Mouse (Mus musculus): Measurements from ENCODE around the gene Adgrf3.

Gene Adgrf3

GRCm38 (mm10) chr5:30202221-30202620 lies 3.3 kb downstream of the Adgrf3 start:
- DNase-seq (ENCODE audit: low spot score in 2 of 2): no peak

- peak; percentile 29 to 42 for DNase-seq (ENCODE audit: low spot score in 2 of 2)
Measured at GRCm38 (mm10) chr5:30201521-30201920, 4.0 kb downstream of the Adgrf3 start.

GRCm38 (mm10) chr5:30198257-30198656 lies 7.3 kb downstream of the Adgrf3 start:
- DNase-seq (ENCODE audit: low spot score in 2 of 2): no peak

- DNase-seq (ENCODE audit: low spot score in 2 of 2): no peak
Measured at GRCm38 (mm10) chr5:30195340-30195739, 10.2 kb downstream of the Adgrf3 start.

- no peak for DNase-seq (ENCODE audit: low spot score in 2 of 2)
Measured at GRCm38 (mm10) chr5:30192452-30192851, 13.1 kb downstream of the Adgrf3 start.

- no peak for DNase-seq (ENCODE audit: low spot score in 2 of 2)
Measured at GRCm38 (mm10) chr5:30187687-30188485, 17.6 kb downstream of the Adgrf3 start.

GRCm38 (mm10) chr5:30175811-30176210 lies 29.7 kb downstream of the Adgrf3 start:
- no peak for DNase-seq (ENCODE audit: low spot score in 2 of 2)

GRCm38 (mm10) chr5:30172931-30173692 lies 32.4 kb downstream of the Adgrf3 start:
- no peak for DNase-seq (ENCODE audit: low spot score in 2 of 2)

- DNase-seq (ENCODE audit: low spot score in 2 of 2): no peak
Measured at GRCm38 (mm10) chr5:30172115-30172514, 33.4 kb downstream of the Adgrf3 start.

GRCm38 (mm10) chr5:30170303-30170940 lies 35.1 kb downstream of the Adgrf3 start:
- DNase-seq (ENCODE audit: low spot score in 2 of 2): no peak

- no peak for DNase-seq (ENCODE audit: low spot score in 2 of 2)
Measured at GRCm38 (mm10) chr5:30165234-30165946, 40.1 kb downstream of the Adgrf3 start.

GRCm38 (mm10) chr5:30162339-30162738 lies 43.2 kb downstream of the Adgrf3 start:
- DNase-seq (ENCODE audit: low spot score in 2 of 2): no peak

GRCm38 (mm10) chr5:30161836-30162235 lies 43.7 kb downstream of the Adgrf3 start:
- DNase-seq (ENCODE audit: low spot score in 2 of 2): no peak

GRCm38 (mm10) chr5:30159601-30160000 lies 45.9 kb downstream of the Adgrf3 start:
- no peak for DNase-seq (ENCODE audit: low spot score in 2 of 2)

- no peak for DNase-seq (ENCODE audit: low spot score in 2 of 2)
Measured at GRCm38 (mm10) chr5:30155821-30156629, 49.5 kb downstream of the Adgrf3 start.

GRCm38 (mm10) chr5:30155395-30155792 lies 50.1 kb downstream of the Adgrf3 start:
- no peak for DNase-seq (ENCODE audit: low spot score in 2 of 2)

GRCm38 (mm10) chr5:30154474-30155394 lies 50.8 kb downstream of the Adgrf3 start, which contains the start of the genes Hadha and Hadhb:
Gene Hadha (minus strand): TSS chr5:30155162.
Gene Hadhb (plus strand): TSS chr5:30155248.
- peak; percentile 88 to 91 for DNase-seq (ENCODE audit: low spot score in 2 of 2)

GRCm38 (mm10) chr5:30154013-30154412 lies 51.5 kb downstream of the Adgrf3 start:
- no peak for DNase-seq (ENCODE audit: low spot score in 2 of 2)

- DNase-seq (ENCODE audit: low spot score in 2 of 2): no peak
Measured at GRCm38 (mm10) chr5:30153222-30153621, 52.3 kb downstream of the Adgrf3 start.

GRCm38 (mm10) chr5:30152413-30152812 lies 53.1 kb downstream of the Adgrf3 start:
- no peak for DNase-seq (ENCODE audit: low spot score in 2 of 2)
